Mouse (Mus musculus): ENCODE measurements around the gene Scgb2b2. TPM values are rescaled to one million over a fixed set of nuclear protein-coding genes. Genes with fewer than 3 reads are reported as not detected.

The Scgb2b2 gene
- not detected in 2 replicates for polyA plus RNA-seq (2012; rRNA removed; ENCODE audit: low replicate concordance)

DNA sequence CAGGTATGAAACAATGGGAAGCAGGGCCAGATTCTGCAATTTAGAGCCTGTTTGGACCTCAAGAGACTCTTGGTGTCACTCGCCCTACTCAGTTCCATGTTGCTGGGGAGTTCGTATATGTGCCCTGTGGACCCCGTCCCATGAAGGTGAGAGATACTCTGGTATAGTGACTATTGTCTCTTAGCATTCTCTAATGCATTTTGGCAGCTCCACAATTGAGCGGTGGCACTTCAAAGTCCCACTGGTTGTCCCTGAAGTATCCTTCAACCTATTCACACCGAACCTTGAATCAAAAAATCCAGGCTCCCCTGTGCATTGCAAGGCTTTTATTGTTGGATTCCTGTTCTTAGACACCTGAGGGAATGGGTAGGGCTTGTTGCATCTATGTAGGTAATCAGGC is at the start of gene Scgb2b2:
TSS of gene Scgb2b2 (plus strand) at position 301 of the 400 bp plus-strand sequence.

DNA sequence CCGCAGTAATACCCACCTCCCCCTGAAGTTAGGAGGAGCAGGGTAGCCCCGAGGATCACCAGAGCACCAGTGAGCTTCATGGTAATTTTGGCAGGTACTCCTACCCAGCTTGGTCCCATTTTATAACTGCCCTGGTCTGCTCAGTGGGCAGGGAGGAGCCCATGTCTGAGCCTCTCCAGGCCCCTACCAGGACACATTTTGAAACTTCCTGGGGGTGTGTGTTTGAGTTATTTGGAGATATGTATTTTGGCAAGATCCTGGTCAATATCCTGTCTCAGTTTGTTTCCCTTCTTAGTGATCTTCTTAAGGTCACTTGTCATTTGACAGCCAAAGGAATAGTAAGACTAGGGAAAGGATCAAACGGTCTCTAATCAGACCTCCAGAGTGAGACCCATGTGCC is 1.4 kb downstream of the Scgb2b2 start, which contains the start of gene Scgb1b2:
TSS of gene Scgb1b2 (minus strand) at position 101 of the 400 bp plus-strand sequence.

Other genes with a start within 250 kb of the Scgb2b2 start
- 111 and 190 TPM in 2 replicates for gene Fxyd5, start 248.0 kb upstream of the Scgb2b2 start, polyA plus RNA-seq (2012; rRNA removed; ENCODE audit: low replicate concordance)
- gene Fxyd7, start 239.0 kb upstream of the Scgb2b2 start, polyA plus RNA-seq (2012; rRNA removed; ENCODE audit: low replicate concordance): 5.3 and 9.8 TPM in 2 replicates
- 596 and 782 TPM in 2 replicates for gene Fxyd1, start 233.3 kb upstream of the Scgb2b2 start, polyA plus RNA-seq (2012; rRNA removed; ENCODE audit: low replicate concordance)
- 10.8 and 12.4 TPM in 2 replicates for gene Lgi4, start 231.2 kb upstream of the Scgb2b2 start, polyA plus RNA-seq (2012; rRNA removed; ENCODE audit: low replicate concordance)
- 1.0 and 82.9 TPM in 2 replicates for gene Fxyd3, start 213.8 kb upstream of the Scgb2b2 start, polyA plus RNA-seq (2012; rRNA removed; ENCODE audit: low replicate concordance)
- 3.1 and 15.4 TPM in 2 replicates for gene Hpn, start 175.2 kb upstream of the Scgb2b2 start, polyA plus RNA-seq (2012; rRNA removed; ENCODE audit: low replicate concordance)
- gene Scn1b, start 163.5 kb upstream of the Scgb2b2 start, polyA plus RNA-seq (2012; rRNA removed; ENCODE audit: low replicate concordance): 58.1 and 69.7 TPM in 2 replicates
- gene Gramd1a, start 134.6 kb upstream of the Scgb2b2 start, polyA plus RNA-seq (2012; rRNA removed; ENCODE audit: low replicate concordance): 113 and 153 TPM in 2 replicates
- not detected in 2 replicates for gene Scgb1b2, start 1.3 kb downstream of the Scgb2b2 start, polyA plus RNA-seq (2012; rRNA removed; ENCODE audit: low replicate concordance)
- not detected in 2 replicates for gene Scgb2b3, start 71.6 kb downstream of the Scgb2b2 start, polyA plus RNA-seq (2012; rRNA removed; ENCODE audit: low replicate concordance)
- not detected in 2 replicates for gene Scgb1b3, start 85.1 kb downstream of the Scgb2b2 start, polyA plus RNA-seq (2012; rRNA removed; ENCODE audit: low replicate concordance)

All from subcutaneous adipose tissue, adult 2 months (tissue).